Comparison of ENCODE assay signal across 9 mouse cellular contexts in the genomic region with DNA sequence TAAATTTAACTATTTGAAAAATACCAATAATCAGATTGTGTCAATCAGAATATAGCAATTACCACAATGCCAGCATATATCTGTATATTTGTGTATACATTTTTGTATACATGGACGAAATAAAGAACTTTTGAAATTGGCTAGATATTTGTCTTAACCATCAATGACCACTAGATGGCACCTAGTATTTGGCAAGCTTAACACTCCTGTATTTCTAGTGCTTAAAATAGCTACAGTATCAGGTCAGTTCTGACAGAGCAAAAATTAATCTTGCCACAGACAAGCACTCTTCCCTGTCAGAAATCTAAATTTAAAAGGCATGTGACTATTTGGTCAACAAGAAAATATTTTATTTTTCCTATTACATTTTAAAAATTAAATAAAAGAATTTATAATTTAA.
DNase-seq lines count a peak whose midpoint lies in the region; ATAC-seq and TF ChIP-seq lines count a peak whose summit lies in the region.
"Had no signal": no experiment of that assay in that cellular context is flagged by ENCODE, and none has a peak within 500 bp of the region (broad histone marks: within the 10 kb centered on the region; RNA-seq: fewer than 3 reads in every experiment).

No protein-coding gene starts in this region.

- H3K9ac ChIP-seq in lung, postnatal 0 days (replicated peaks; ENCODE audit: low read depth) = no peak overlapping the region

- 43% methylated on average over 1 of the region's 1 CpGs for WGBS in heart, embryonic 10.5 days
- 22% methylated on average over 1 of the region's 1 CpGs for WGBS in lung, postnatal 0 days

- no peak for ATAC-seq in lung, postnatal 0 days

- no peak overlapping the region for H3K4me2 ChIP-seq in lung, postnatal 0 days (replicated peaks; ENCODE audit: low read depth, low read length)

- TF ChIP-seq EP300 in lung, postnatal 0 days (IDR thresholded peaks at IDR 0.05) = no peak

- H3K4me3 ChIP-seq in heart, embryonic 10.5 days = no peak overlapping the region
- H3K4me3 ChIP-seq in lung, postnatal 0 days (ENCODE audit: low read depth, low read length) = no peak overlapping the region

- intact Hi-C loops in heart, postnatal 10 days (cut with DNase I) = loop anchor here (5.0 kb wide), 1 partner anchor 166 kb away; no protein-coding TSS in a partner anchor

- H3K4me1 ChIP-seq in heart, embryonic 10.5 days = no peaks in the 10 kb centered on the region
- no peaks in the 10 kb centered on the region for H3K4me1 ChIP-seq in lung, postnatal 0 days (ENCODE audit: insufficient read depth, low read depth, low read length)

- TF ChIP-seq CTCF in lung, postnatal 0 days (IDR thresholded peaks at IDR 0.05) = peak; percentile 69

- no peaks in the 10 kb centered on the region for H3K36me3 ChIP-seq in heart, embryonic 10.5 days
- H3K36me3 ChIP-seq in lung, postnatal 0 days (ENCODE audit: insufficient read depth, low read length) = no peaks in the 10 kb centered on the region

- no peaks in the 10 kb centered on the region for H3K9me3 ChIP-seq in heart, embryonic 10.5 days
- H3K9me3 ChIP-seq in lung, postnatal 0 days (ENCODE audit: low read length) = no peaks in the 10 kb centered on the region

- no peak overlapping the region for H3K27ac ChIP-seq in heart, embryonic 10.5 days
- H3K27ac ChIP-seq in lung, postnatal 0 days (ENCODE audit: low read length) = no peak overlapping the region

- no peaks in the 10 kb centered on the region for H3K27me3 ChIP-seq in heart, embryonic 10.5 days (ENCODE audit: insufficient read depth, poor library complexity, severe bottlenecking)
- no peaks in the 10 kb centered on the region for H3K27me3 ChIP-seq in lung, postnatal 0 days (replicated peaks; ENCODE audit: insufficient read depth, low read length)

- DNase-seq in heart, postnatal 10 days = peak; percentile 20 to 27
- DNase-seq in heart, embryonic 10.5 days (ENCODE audit: low spot score) = no peak
- peak; percentile 30 for DNase-seq in CD4-positive, CD25-positive, alpha-beta regulatory T cell, adult 2 months (ENCODE audit: low read depth, low spot score)
- DNase-seq in ZHBTc4 (ENCODE audit: low read depth, low spot score) = peak; percentile 30
- peak; percentile 72 for DNase-seq in lung, postnatal 0 days (ENCODE audit: low spot score)
- DNase-seq in T-cell, adult 2 months (ENCODE audit: low spot score) = no peak
- no peak for DNase-seq in thymus, postnatal 14 days
- no peak for DNase-seq in B cell, adult 2 months
- DNase-seq: left cerebral cortex, postnatal 4 days had no signal

Comparison
In these comparisons a context has a peak if more than half of its experiments do, and no peak if none do; other contexts are left out.
1. DNase-seq: peak in heart, postnatal 10 days (2 of 2), CD4-positive, CD25-positive, alpha-beta regulatory T cell, adult 2 months (single experiment), ZHBTc4 (single experiment) and lung, postnatal 0 days (single experiment); none in heart, embryonic 10.5 days (single experiment), T-cell, adult 2 months (single experiment), thymus, postnatal 14 days (single experiment) and B cell, adult 2 months (0 of 2).